Mouse (Mus musculus) intestine, postnatal 0 days (tissue): ENCODE measurements around the gene Krt27. TPM values are rescaled to one million over a fixed set of nuclear protein-coding genes. Genes with fewer than 3 reads are reported as not detected.

Experiments used
- ATAC-seq: fragments of 200-750 bp; cut with Nextera tagmentation; 2 replicates; pipeline ENCODE4 v1.8.0; 2017; ENCODE audit warnings: mild to moderate bottlenecking, moderate TSS enrichment, moderate library complexity
- H3K27ac ChIP-seq: fragments of 300-500 bp; sonication (generic); 2 replicates; pipeline ENCODE4 v1.5.1; 2014; ENCODE audit warnings: mild to moderate bottlenecking, low read depth, low read length, moderate library complexity
- H3K27me3 ChIP-seq: fragments of 300-500 bp; sonication (generic); replicated peaks from 2 replicates; pipeline ENCODE4 v1.6.1; 2014; ENCODE audit warnings: low read length, mixed read lengths; ENCODE audit not compliant: control insufficient read depth, insufficient read depth
- H3K36me3 ChIP-seq: fragments of 300-500 bp; sonication (generic); 2 replicates; pipeline ENCODE4 v1.6.1; 2014; ENCODE audit warnings: mild to moderate bottlenecking, moderate library complexity; ENCODE audit not compliant: control insufficient read depth, insufficient read depth
- H3K4me1 ChIP-seq: fragments of 300-500 bp; sonication (generic); replicated peaks from 2 replicates; pipeline ENCODE4 v1.6.1; 2014; ENCODE audit warnings: antibody characterized with exemption, low read length, mixed read lengths; ENCODE audit not compliant: control insufficient read depth, insufficient read depth
- H3K4me2 ChIP-seq: fragments of 300-500 bp; sonication (generic); replicated peaks from 2 replicates; pipeline ENCODE4 v1.6.1; 2014; ENCODE audit warnings: low read depth, mild to moderate bottlenecking, moderate library complexity
- H3K4me3 ChIP-seq: fragments of 300-500 bp; sonication (generic); 2 replicates; pipeline ENCODE4 v1.5.1; 2014; ENCODE audit warnings: low read depth, low read length
- H3K9ac ChIP-seq: fragments of 300-500 bp; sonication (generic); 2 replicates; pipeline ENCODE4 v1.6.1; 2014; ENCODE audit warnings: mild to moderate bottlenecking, low read depth, low read length
- H3K9me3 ChIP-seq: fragments of 300-500 bp; sonication (generic); 2 replicates; pipeline ENCODE4 v1.6.1; 2016; ENCODE audit warnings: mixed run types; ENCODE audit not compliant: control insufficient read depth
- CTCF ChIP-seq: sonication (generic); IDR thresholded peaks from 2 replicates; pipeline ENCODE4 v1.5.1; 2016; ENCODE audit warnings: low read depth, mild to moderate bottlenecking, control low read depth, antibody characterized with exemption, moderate library complexity
- WGBS: fragments of 180-500 bp; shearing (Covaris S2); extraction: QIAGEN DNeasy Blood & Tissue Kit; methylation state at CpG from one replicate; pipeline ENCODE4 v1.1.7; 2014; 5-methylcytosine and 5-hydroxymethylcytosine counted together
- polyA plus RNA-seq: library from polyadenylated mRNA; unstranded; fragments of >200 nt; fragmentation: Nextera tagmentation; extraction: Ambion mirVana; gene quantifications from 2 replicates; pipeline ENCODE4 v1.2.1, GENCODE M21; 2015

Gene Krt27
- polyA plus RNA-seq, result not detected in 2 replicates

DNA sequence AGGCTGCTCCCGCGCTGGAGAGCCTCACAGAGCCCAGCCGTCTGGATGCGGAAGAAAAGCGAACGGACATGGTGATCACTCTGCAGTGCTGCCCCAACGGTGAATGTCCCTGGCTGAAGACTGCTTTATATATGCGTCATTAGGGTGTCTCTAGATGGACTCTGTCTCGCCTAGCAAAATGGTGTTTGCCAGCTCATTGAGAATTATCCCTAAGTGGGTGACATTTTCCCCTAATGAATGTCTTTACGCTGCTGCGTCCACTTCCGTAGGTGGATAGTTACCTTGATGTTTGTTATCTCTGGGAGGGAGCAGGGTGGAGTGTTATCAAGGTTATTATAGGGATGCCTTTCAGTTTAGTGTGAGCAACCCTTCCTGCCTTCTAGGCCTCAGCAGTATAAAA lies at the start of gene Krt27:
Gene Krt27 (minus strand): TSS at position 101 of the 400 bp plus-strand sequence.
- Histone ChIP-seq H3K27ac (no peak within 1 kb of the TSS), H3K27me3 (no peaks in the 10 kb centered on the region), H3K36me3 (no peaks in the 10 kb centered on the region), H3K4me2 (no peak within 1 kb of the TSS), H3K9me3 (no peaks in the 10 kb centered on the region), H3K9ac (no peak within 1 kb of the TSS), H3K4me1 (no peaks in the 10 kb centered on the region), H3K4me3 (no peak within 1 kb of the TSS)
- TF ChIP-seq CTCF, result no peak
- WGBS, result 62% methylated on average over 12 of the region's 12 CpGs
- ATAC-seq, result no peak

DNA sequence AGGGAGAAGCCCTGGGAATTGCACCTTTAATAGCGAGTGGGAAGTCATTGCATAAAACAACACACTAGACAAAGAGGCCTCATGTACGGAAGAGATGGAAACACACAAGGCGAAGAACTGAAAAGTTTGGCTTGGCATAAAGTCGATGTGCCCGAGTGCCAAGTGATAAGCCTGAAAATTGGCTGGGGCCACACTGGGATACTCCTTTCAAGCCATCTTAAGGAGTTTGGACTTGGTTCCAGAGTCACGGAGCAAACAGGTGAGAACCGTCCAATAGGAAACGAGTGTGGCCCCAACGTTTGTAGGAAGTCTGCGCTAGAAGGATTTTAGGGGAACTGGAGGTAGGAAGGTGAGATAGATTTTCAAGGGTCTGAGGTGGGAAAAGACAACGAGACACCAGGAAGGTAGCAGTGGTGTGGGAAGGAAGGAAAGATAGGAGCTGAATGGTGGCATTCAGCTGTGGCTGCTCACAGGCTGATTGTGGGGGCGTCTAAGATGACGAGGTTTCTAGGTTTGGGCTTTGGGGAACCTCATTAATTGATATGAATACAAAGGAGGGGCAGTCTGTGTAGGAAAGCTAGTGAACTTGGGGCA lies 49.1 kb upstream of the Krt27 start:
- TF ChIP-seq CTCF, result no peak
- no peak overlapping the region for H3K4me3 ChIP-seq
- no peak overlapping the region for H3K9ac ChIP-seq
- H3K4me2 ChIP-seq, result no peak overlapping the region
- H3K27me3 ChIP-seq, result peaks cover 4% of the 10 kb centered on the region
- H3K9me3 ChIP-seq, result no peaks in the 10 kb centered on the region
- no peak overlapping the region for H3K27ac ChIP-seq
- H3K4me1 ChIP-seq, result no peaks in the 10 kb centered on the region
- ATAC-seq, result no peak
- WGBS, result 80% methylated on average over 13 of the region's 13 CpGs
- no peaks in the 10 kb centered on the region for H3K36me3 ChIP-seq

DNA sequence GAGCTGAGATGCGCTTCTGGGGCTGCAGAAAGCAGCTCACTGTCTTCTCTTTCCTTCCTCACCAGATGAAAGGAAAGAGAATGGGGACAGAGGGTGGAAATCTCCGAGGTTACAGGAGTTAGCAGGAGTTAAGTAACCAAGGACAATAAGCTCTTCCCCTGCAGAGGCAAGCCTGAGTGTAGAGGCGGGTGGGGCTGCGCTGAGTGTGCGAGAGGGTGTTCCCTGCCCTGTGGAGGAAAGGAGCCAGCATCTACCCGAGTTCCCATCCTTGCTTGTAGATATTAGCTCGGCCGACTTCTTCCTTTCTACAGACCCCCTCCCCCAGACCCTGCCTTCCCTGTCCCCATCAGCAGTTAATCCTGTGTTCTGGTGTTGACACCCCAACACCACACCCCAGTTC lies 47.9 kb upstream of the Krt27 start:
- Histone ChIP-seq H3K4me2 (no peak overlapping the region), H3K4me3 (no peak overlapping the region), H3K9me3 (no peaks in the 10 kb centered on the region), H3K4me1 (no peaks in the 10 kb centered on the region), H3K36me3 (no peaks in the 10 kb centered on the region), H3K9ac (no peak overlapping the region), H3K27me3 (peaks cover 4% of the 10 kb centered on the region), H3K27ac (no peak overlapping the region)
- ATAC-seq, result no peak
- WGBS, result 52% methylated on average over 8 of the region's 8 CpGs
- no peak for TF ChIP-seq CTCF

DNA sequence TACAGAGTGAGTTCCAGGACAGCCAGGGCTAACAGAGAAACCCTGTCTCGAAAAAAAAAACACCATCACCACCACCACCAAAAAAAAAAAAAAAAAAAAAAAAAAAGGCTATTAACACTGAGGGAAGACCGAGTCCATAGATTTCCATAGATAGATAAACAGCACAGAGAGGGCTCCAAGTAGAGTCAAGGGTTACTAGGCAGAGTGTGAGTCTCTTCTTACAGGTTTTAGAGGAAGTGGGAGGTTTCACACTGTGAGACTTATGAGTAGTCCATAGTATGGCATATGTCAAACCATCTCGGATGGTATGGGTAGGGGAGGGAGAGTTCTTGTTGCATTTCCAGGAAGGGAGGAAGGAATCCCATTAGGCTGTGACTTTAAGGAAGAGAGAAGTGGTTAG lies 47.2 kb upstream of the Krt27 start:
- ATAC-seq, result no peak
- Histone ChIP-seq H3K9ac (no peak overlapping the region), H3K27ac (no peak overlapping the region), H3K4me1 (no peaks in the 10 kb centered on the region), H3K27me3 (peaks cover 4% of the 10 kb centered on the region; the same call in 1 of the 2 replicates), H3K4me2 (no peak overlapping the region), H3K4me3 (no peak overlapping the region), H3K36me3 (no peaks in the 10 kb centered on the region), H3K9me3 (no peaks in the 10 kb centered on the region)
- TF ChIP-seq CTCF, result no peak
- WGBS, result 77% methylated on average over 3 of the region's 3 CpGs

DNA sequence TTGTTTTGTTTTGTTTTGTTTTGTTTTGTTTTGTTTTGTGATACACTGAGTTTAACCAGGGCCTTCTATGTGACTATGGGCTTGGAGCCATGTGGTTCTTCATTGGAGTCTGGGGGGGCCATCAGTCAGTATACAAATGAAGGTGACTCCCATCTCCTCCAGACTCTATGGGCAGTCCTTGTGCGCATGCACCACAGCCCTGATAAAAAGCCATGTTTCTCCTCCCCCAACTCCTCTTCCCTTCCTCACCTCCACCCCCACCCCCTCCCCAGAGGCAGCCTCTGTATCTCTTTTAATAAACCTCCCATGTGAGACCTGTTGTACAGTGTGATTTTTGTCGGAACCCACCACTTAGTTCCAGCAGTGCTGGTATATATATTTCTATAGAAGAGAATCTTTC lies 45.8 kb upstream of the Krt27 start:
- no peak for TF ChIP-seq CTCF
- no peaks in the 10 kb centered on the region for H3K27me3 ChIP-seq
- no peaks in the 10 kb centered on the region for H3K36me3 ChIP-seq
- H3K4me3 ChIP-seq, result no peak overlapping the region
- 86% methylated on average over 2 of the region's 2 CpGs for WGBS
- H3K9me3 ChIP-seq, result no peaks in the 10 kb centered on the region
- no peak overlapping the region for H3K9ac ChIP-seq
- no peak overlapping the region for H3K27ac ChIP-seq
- H3K4me1 ChIP-seq, result no peaks in the 10 kb centered on the region
- no peak for ATAC-seq
- H3K4me2 ChIP-seq, result no peak overlapping the region

DNA sequence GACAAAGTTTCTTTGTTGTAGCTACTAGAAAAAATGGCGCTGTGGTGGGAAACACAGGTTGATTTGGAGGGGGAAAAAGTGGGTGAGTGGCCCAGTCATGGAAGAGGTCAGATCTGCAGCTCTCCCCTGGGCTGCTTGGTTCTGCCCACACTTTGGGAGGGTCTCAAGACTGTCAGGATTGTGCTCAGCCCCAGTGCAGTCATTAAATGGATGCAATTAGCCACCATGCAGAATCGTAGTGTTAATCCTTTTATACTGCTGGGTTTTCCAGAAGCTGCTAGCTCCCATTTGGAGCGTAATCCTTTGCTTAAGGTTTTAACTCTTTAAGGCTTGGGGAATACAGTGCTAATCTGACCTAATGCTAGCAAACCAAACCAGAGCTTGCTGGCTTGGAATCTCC lies 45.1 kb upstream of the Krt27 start:
- no peaks in the 10 kb centered on the region for H3K27me3 ChIP-seq
- H3K4me3 ChIP-seq, result no peak overlapping the region
- H3K9ac ChIP-seq, result no peak overlapping the region
- WGBS, result 48% methylated on average over 3 of the region's 3 CpGs
- no peak for ATAC-seq
- no peaks in the 10 kb centered on the region for H3K9me3 ChIP-seq
- no peak overlapping the region for H3K4me2 ChIP-seq
- no peaks in the 10 kb centered on the region for H3K36me3 ChIP-seq
- H3K4me1 ChIP-seq, result no peaks in the 10 kb centered on the region
- no peak overlapping the region for H3K27ac ChIP-seq
- no peak for TF ChIP-seq CTCF

DNA sequence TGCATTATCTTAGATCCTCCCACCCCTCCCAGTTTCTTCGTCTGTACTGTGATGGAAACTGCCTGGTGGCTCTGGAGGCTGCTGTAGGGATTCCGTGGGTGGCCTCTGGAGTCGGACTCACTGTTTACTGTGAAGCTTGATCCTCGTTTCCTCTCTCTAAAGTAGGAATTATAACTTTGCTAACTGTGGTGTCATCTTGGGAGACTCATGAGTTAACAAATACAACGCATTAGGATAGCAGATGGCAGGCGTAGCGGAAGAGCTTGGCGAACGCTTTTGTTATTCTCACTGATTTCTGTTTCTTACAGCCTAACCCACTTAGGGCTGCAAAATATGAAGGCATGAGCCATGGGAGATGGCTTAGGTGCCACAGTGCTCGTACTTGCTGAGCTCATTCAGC lies 41.6 kb upstream of the Krt27 start:
- Histone ChIP-seq H3K27ac (no peak overlapping the region), H3K4me2 (no peak overlapping the region), H3K4me1 (no peaks in the 10 kb centered on the region), H3K4me3 (no peak overlapping the region), H3K9me3 (no peaks in the 10 kb centered on the region), H3K36me3 (no peaks in the 10 kb centered on the region), H3K27me3 (no peaks in the 10 kb centered on the region), H3K9ac (peak overlapping the region; percentile 31; the same call in 1 of the 2 replicates)
- WGBS, result 64% methylated on average over 10 of the region's 10 CpGs
- no peak for TF ChIP-seq CTCF
- no peak for ATAC-seq
